Mouse (Mus musculus) B cell, adult 67 days (primary cell): ENCODE measurements around the gene Zgpat. TPM values are rescaled to one million over a fixed set of nuclear protein-coding genes. Genes with fewer than 3 reads are reported as not detected.

Experiments used
- total RNA-seq, 2 experiments: library from RNA; stranded (reverse); gene quantifications; 4 replicates each; pipeline ENCODE4 v1.2.4; 2023

Zgpat gene
- 10 to 100 TPM; 83.0 to 85.7 TPM for total RNA-seq

GRCm38 (mm10) chr2:181364860-181365596 lies at the start of gene Zgpat, which contains the start of gene Arfrp1:
TSS of gene Zgpat (plus strand) at chr2:181364928.
TSS of gene Arfrp1 (minus strand) at chr2:181365404.

GRCm38 (mm10) chr2:181319248-181320102 lies 45.3 kb upstream of the Zgpat start, which contains the start of gene Rtel1:
TSS of gene Rtel1 (plus strand) at chr2:181319739.

GRCm38 (mm10) chr2:181379778-181380177 lies 15.1 kb downstream of the Zgpat start, which contains the start of gene Lime1:
TSS of gene Lime1 (plus strand) at chr2:181380078.

Other genes with a start within 250 kb of the Zgpat start
- not detected for gene Kcnq2, start 229.6 kb upstream of the Zgpat start, total RNA-seq
- not detected for gene Eef1a2, start 207.9 kb upstream of the Zgpat start, total RNA-seq
- gene Ppdpf, start 177.7 kb upstream of the Zgpat start, total RNA-seq, result 100 to 1,000 TPM; 177 to 221 TPM
- gene Ptk6, start 162.1 kb upstream of the Zgpat start, total RNA-seq, result under 1 TPM; 0.44 to 0.52 TPM
- gene Srms, start 151.7 kb upstream of the Zgpat start, total RNA-seq, result 1 to 10 TPM; 3.5 to 5.3 TPM
- under 1 TPM; 0.65 to 0.78 TPM for gene Fndc11, start 144.9 kb upstream of the Zgpat start, total RNA-seq
- gene Helz2, start 122.9 kb upstream of the Zgpat start, total RNA-seq, result 100 to 1,000 TPM; 341 to 430 TPM
- gene Gmeb2, start 76.9 kb upstream of the Zgpat start, total RNA-seq, result 10 to 100 TPM; 52.0 to 60.7 TPM
- not detected for gene Stmn3, start 50.4 kb upstream of the Zgpat start, total RNA-seq
- 100 to 1,000 TPM; 109 to 136 TPM for gene Rtel1, start 45.2 kb upstream of the Zgpat start, total RNA-seq
- 100 to 1,000 TPM in 1 of 2 experiments, 10 to 100 TPM in 1; 92.9 to 100 TPM for gene Arfrp1, start 476 bp downstream of the Zgpat start, total RNA-seq
- gene Lime1, start 15.2 kb downstream of the Zgpat start, total RNA-seq, result 10 to 100 TPM; 62.3 to 74.9 TPM
- 1 to 10 TPM in 1 of 2 experiments, under 1 TPM in 1; 0.83 to 2.2 TPM for gene Zbtb46, start 94.5 kb downstream of the Zgpat start, total RNA-seq
- not detected for gene Abhd16b, start 128.3 kb downstream of the Zgpat start, total RNA-seq
- 10 to 100 TPM; 83.2 to 83.7 TPM for gene Tpd52l2, start 132.2 kb downstream of the Zgpat start, total RNA-seq
- gene Dnajc5, start 155.6 kb downstream of the Zgpat start, total RNA-seq, result 100 to 1,000 TPM; 134 to 138 TPM
- gene Uckl1, start 220.0 kb downstream of the Zgpat start, total RNA-seq, result 100 to 1,000 TPM; 186 to 229 TPM
- gene Prpf6, start 226.9 kb downstream of the Zgpat start, total RNA-seq, result 10 to 100 TPM; 61.5 to 62.6 TPM
- gene Zfp512b, start 227.9 kb downstream of the Zgpat start, total RNA-seq, result 10 to 100 TPM; 31.8 to 51.8 TPM
- gene Samd10, start 234.3 kb downstream of the Zgpat start, total RNA-seq, result 10 to 100 TPM; 17.4 to 21.5 TPM